Mouse (Mus musculus) liver, adult 10 weeks (tissue): ENCODE measurements around the gene Zfp949. TPM values are rescaled to one million over a fixed set of nuclear protein-coding genes. Genes with fewer than 3 reads are reported as not detected.

Experiments
- polyA plus RNA-seq: library from polyadenylated mRNA; stranded (reverse); fragments of 350-450 nt; fragmentation: Illumina TruSeq; extraction: RNeasy Lipid Tissue Mini Kit (QIAGEN cat#74804); gene quantifications from one replicate; pipeline ENCODE4 v1.2.3, GENCODE M21; 2014; ENCODE audit warnings: low read depth, low replicate concordance

Zfp949 gene
- 7.2 TPM for polyA plus RNA-seq

DNA sequence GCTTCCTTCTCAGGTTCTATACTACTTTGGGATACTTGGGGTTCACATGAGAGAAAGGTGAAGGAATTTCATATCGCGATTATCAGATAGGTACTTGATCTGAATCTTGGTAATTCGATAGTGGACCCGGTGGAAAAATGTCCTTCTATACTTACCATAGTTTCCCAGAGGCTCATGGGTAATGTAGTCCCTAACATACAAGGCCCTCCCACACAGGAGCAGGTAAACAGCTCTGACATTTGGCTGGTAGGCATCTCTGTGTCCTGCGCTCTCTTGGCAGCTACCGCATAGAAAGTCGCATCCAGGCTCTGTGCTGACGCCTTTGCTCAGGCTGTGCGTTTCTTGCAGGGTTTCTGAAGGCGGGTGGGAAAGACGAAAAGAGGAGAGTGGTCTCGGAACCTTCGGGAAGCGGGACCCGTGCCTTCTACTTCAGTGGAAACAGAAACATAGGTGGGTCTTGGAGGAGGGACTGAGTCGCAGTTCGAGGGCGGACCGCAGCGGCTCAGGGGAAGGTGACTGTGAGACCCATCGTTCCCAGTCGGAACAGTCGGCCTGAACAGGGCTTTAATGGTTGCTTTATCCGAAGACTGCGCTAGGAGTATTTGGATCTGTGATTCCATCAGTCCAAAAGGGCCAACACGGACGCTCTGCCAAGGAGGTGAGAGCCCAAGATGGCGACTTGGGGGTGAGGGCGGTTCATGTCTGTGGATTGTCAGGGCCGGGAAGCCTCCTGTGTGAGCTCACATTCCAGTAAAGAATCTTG, at the start of gene Zfp949:
TSS of gene Zfp949 (plus strand) at position 170 of the 763 bp plus-strand sequence.

DNA sequence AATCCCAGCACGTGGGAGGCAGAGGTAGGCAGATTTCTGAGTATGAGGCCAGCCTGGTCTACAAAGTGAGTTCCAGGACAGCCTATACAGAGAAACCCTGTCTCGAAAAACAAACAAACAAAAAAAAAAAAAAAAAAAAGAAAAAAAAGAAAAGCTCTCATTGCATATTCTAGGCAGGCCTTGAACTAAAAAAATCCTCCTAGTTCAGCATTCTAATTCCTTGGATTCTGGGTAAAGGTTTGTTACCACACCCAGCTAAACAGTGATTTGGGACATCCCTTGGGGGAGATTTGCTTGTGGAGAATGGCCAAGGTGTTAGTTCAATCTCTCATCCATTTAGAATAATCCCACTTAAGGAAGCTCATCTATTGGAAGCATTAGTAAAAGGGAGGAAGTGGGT, 32.8 kb downstream of the Zfp949 start, which contains the start of gene Trim43a:
TSS of gene Trim43a (plus strand) at position 301 of the 400 bp plus-strand sequence.

Other genes starting within 250 kb of the Zfp949 start
- gene Nt5e, start 220.8 kb upstream of the Zfp949 start, polyA plus RNA-seq = 67.3 TPM
- gene Snx14, start 109.1 kb upstream of the Zfp949 start, polyA plus RNA-seq = 33.1 TPM
- gene Gm20537, start 91.4 kb upstream of the Zfp949 start, polyA plus RNA-seq = not detected
- 66.0 TPM for gene Syncrip, start 65.4 kb upstream of the Zfp949 start, polyA plus RNA-seq
- not detected for gene Trim43a, start 32.9 kb downstream of the Zfp949 start, polyA plus RNA-seq
- gene Mthfsl, start 172.3 kb downstream of the Zfp949 start, polyA plus RNA-seq = 81.6 TPM
- gene Bcl2a1d, start 183.9 kb downstream of the Zfp949 start, polyA plus RNA-seq = 1.2 TPM